Mouse (Mus musculus): Measurements from ENCODE around the gene Fam76a. TPM values are rescaled to one million over a fixed set of nuclear protein-coding genes. Genes with fewer than 3 reads are reported as not detected.

The Fam76a gene
- polyA plus RNA-seq (2016; fragmentation: Nextera tagmentation; extraction: Ambion mirVana), result 32.1 and 35.3 TPM in 2 replicates

DNA sequence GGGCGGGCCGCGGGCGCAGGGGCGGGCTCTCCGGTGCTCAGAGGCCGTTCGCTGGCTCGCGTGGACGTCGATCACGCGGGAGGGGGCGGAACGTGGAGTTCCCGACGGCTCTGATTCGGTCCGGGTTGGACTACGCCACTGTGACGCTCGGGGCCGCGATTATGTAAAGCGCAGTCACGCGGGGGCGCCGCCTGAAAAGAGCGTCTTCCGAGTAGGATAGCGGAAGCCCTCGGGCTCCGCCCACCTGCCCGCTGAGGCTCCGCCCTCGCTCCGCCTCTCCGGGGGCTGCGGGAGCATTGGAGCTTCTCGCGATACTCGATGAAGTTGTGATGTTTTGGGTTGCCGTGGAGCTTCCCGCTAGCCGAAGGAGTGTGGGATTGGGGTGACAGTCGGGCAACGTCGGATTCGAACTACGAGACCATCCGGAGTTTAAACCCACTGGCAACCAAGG is at the start of gene Fam76a:
Gene Fam76a, minus strand, starts transcription at position 1 of the 451 bp plus-strand sequence.
- WGBS, result under 1% methylated on average over 52 of the region's 53 CpGs
- peak; percentile 99 for ATAC-seq (ENCODE audit: low FRiP score, low read depth)

DNA sequence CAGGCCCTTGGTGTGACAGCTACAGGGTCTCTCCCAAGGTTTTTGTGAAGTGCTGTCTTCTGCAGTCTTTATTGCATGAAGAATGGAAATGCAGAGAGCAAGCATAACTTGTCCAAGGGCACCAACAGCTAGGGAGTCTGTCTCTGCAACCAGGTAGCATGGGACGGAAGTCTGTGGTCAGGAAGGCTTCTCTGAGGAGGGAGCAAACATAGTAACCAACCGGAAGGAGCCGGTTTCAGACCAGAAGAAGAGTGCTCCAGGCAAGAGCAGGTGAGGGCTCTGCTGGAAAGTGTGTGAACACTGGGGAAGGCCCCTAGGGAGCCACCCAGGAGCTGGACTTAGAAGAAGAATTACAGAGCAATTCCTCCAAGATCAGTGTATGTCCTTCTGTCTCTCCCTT is 49.7 kb upstream of the Fam76a start:
- H3K27ac ChIP-seq (replicated peaks), result no peak overlapping the region
- 73% methylated on average over 3 of the region's 3 CpGs for WGBS

More for the DNA sequence above, at the start of gene Fam76a:
- peaks cover 11% of the 10 kb centered on the region for H3K4me1 ChIP-seq
- H3K27ac ChIP-seq (replicated peaks), result peak within 1 kb of the TSS; percentile 86
- peak within 1 kb of the TSS; percentile 94 for H3K9ac ChIP-seq (replicated peaks)
- H3K4me3 ChIP-seq, result peak within 1 kb of the TSS; percentile 98
- H3K27me3 ChIP-seq, result no peaks in the 10 kb centered on the region
- peaks cover 14% of the 10 kb centered on the region for H3K36me3 ChIP-seq
- no peaks in the 10 kb centered on the region for H3K9me3 ChIP-seq
- peak within 1 kb of the TSS; percentile 77 for H3K4me2 ChIP-seq (replicated peaks)

GRCm38 (mm10) chr4:132971601-132972000 is 49.2 kb upstream of the Fam76a start:
- no peaks in the 10 kb centered on the region for H3K36me3 ChIP-seq
- no peak overlapping the region for H3K4me3 ChIP-seq
- no peak overlapping the region for H3K4me2 ChIP-seq (replicated peaks)
- no peak overlapping the region for H3K27ac ChIP-seq (replicated peaks)
- H3K9ac ChIP-seq (replicated peaks), result no peak overlapping the region
- peaks cover 53% of the 10 kb centered on the region for H3K27me3 ChIP-seq
- 72% methylated on average over 6 of the region's 6 CpGs for WGBS
- H3K4me1 ChIP-seq, result peaks cover 32% of the 10 kb centered on the region
- no peak for ATAC-seq (ENCODE audit: low FRiP score, low read depth)
- H3K9me3 ChIP-seq, result no peaks in the 10 kb centered on the region

More for the DNA sequence above, 49.7 kb upstream of the Fam76a start:
- H3K27me3 ChIP-seq, result peaks cover 58% of the 10 kb centered on the region
- peaks cover 32% of the 10 kb centered on the region for H3K4me1 ChIP-seq
- H3K9ac ChIP-seq (replicated peaks), result no peak overlapping the region
- H3K36me3 ChIP-seq, result no peaks in the 10 kb centered on the region
- no peak overlapping the region for H3K4me2 ChIP-seq (replicated peaks)
- no peak overlapping the region for H3K4me3 ChIP-seq
- ATAC-seq (ENCODE audit: low FRiP score, low read depth), result no peak
- H3K9me3 ChIP-seq, result no peaks in the 10 kb centered on the region

DNA sequence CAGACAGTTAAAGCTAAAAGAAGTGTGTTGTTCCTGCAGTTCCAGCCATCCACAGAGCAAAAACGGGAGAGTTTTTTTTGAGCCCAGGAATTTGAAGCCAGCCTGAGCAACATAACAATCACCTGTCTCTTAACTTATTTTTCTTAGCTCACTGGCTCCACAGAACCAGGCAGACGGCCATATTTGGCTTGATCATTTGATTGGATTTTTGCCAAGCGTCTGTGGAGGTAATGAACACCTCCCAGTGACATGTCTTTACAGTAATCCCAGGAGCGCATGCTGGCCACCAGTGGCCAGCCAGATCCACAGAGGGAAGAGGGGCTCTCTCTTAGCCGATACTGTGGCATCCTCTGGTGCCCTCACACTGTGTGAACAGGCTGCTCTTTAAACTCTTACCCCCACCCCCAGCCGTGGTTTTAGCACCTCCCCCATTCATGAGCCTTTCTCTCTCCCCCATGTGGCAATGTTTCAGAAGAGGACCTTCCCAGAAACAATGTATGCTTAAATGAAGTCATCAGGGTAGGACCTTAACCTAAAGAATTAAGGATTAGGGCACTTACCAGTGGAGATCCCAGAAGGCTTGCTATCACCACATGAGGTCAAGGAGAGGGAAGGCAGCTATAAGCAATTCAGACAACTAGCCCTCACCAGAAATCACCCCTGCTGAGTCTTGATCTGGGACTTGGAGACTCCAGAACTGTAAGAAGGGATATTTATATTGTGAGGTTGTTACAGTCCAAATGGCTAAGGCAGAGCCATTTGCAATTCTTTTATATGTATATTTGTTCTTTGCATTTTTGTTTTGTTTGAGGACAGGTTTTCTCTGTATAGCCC is 46.0 kb upstream of the Fam76a start:
- no peaks in the 10 kb centered on the region for H3K9me3 ChIP-seq
- H3K36me3 ChIP-seq, result no peaks in the 10 kb centered on the region
- 36% methylated on average over 6 of the region's 6 CpGs for WGBS
- no peak overlapping the region for H3K4me2 ChIP-seq (replicated peaks)
- H3K4me3 ChIP-seq, result no peak overlapping the region
- H3K27me3 ChIP-seq, result peaks cover 22% of the 10 kb centered on the region
- H3K9ac ChIP-seq (replicated peaks), result no peak overlapping the region
- H3K4me1 ChIP-seq, result peaks cover 17% of the 10 kb centered on the region
- 0 out of 2 replicates have a peak overlapping the region, but pooled peaks have one; percentile 15 for H3K27ac ChIP-seq (replicated peaks)
- no peak for ATAC-seq (ENCODE audit: low FRiP score, low read depth)

DNA sequence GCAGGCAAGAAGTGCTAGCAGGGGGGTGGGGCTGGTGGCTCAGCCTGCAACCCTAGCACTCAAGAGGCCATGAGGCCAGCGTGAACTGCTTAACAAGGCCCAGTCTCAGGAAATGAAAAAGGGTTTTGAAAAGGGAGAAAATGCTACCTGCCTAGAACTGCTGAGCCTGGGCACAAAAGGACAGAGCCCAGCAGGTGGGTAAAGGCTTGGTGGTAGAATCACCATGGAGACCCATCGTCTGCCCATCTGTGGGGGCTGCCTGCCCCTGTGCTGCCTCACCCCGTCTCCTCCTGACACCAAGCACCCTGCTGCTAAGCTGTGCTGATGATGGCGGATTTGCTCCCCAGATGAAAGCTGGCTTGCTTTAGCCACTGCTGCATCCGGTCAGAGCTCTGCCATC is 42.1 kb upstream of the Fam76a start:
- Histone ChIP-seq H3K9ac (replicated peaks) (no peak overlapping the region), H3K27me3 (no peaks in the 10 kb centered on the region), H3K4me2 (replicated peaks) (no peak overlapping the region), H3K4me3 (no peak overlapping the region), H3K4me1 (peaks cover 34% of the 10 kb centered on the region), H3K36me3 (no peaks in the 10 kb centered on the region), H3K9me3 (no peaks in the 10 kb centered on the region), H3K27ac (replicated peaks) (peak overlapping the region; percentile 58)
- WGBS, result 8% methylated on average over 5 of the region's 5 CpGs
- ATAC-seq (ENCODE audit: low FRiP score, low read depth), result no peak

DNA sequence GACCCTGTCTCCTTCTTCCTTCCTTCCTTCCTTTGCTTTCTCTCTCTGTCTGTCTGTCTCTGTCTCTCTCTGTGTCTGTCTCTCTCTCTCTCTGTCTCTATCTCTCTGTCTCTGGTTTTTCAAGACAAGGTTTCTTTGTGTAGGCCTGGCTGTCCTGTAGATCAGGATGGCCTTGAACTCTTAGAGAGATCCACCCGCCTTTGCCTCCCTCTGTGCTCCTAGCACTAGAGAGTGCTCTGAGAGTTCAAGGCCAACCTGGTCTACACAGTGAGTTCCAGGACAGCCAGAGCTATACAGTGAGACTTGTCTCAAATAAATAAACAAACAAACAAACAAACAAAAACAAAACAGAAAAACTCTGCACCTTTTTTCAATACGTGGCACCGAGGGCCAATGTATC is 41.7 kb upstream of the Fam76a start:
- no peak for ATAC-seq (ENCODE audit: low FRiP score, low read depth)
- Histone ChIP-seq H3K4me2 (replicated peaks) (no peak overlapping the region), H3K27ac (replicated peaks) (peak overlapping the region; percentile 58), H3K4me1 (peaks cover 38% of the 10 kb centered on the region), H3K9me3 (no peaks in the 10 kb centered on the region), H3K9ac (replicated peaks) (no peak overlapping the region), H3K4me3 (no peak overlapping the region), H3K27me3 (no peaks in the 10 kb centered on the region), H3K36me3 (no peaks in the 10 kb centered on the region)
- 21% methylated on average over 3 of the region's 3 CpGs for WGBS

GRCm38 (mm10) chr4:132963436-132963835 is 41.1 kb upstream of the Fam76a start:
- ATAC-seq (ENCODE audit: low FRiP score, low read depth), result no peak
- no peak overlapping the region for H3K4me2 ChIP-seq (replicated peaks)
- H3K4me1 ChIP-seq, result peaks cover 39% of the 10 kb centered on the region
- WGBS, result 28% methylated on average over 2 of the region's 2 CpGs
- H3K36me3 ChIP-seq, result no peaks in the 10 kb centered on the region
- H3K9ac ChIP-seq (replicated peaks), result no peak overlapping the region
- no peaks in the 10 kb centered on the region for H3K9me3 ChIP-seq
- H3K27ac ChIP-seq (replicated peaks), result no peak overlapping the region
- no peak overlapping the region for H3K4me3 ChIP-seq
- H3K27me3 ChIP-seq, result no peaks in the 10 kb centered on the region

DNA sequence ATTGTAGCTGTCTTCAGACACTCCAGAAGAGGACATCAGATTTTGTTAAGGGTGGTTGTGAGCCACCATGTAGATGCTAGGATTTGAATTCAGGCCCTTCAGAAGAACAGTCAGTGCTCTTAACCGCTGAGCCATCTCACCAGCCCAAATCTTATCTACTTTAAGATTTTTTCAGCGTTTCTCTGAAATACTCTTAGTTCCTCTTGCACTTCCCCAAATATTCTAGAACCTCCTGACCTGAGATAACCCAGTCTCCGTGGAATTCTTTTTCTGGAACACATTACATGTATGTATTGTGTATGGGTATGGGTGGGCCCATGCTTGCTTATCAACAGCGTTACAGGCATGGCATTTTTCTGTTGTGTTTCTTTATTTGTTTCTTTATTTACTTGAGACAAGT is 40.3 kb upstream of the Fam76a start:
- no peak overlapping the region for H3K9ac ChIP-seq (replicated peaks)
- ATAC-seq (ENCODE audit: low FRiP score, low read depth), result no peak
- peaks cover 36% of the 10 kb centered on the region for H3K4me1 ChIP-seq
- H3K4me3 ChIP-seq, result no peak overlapping the region
- H3K9me3 ChIP-seq, result no peaks in the 10 kb centered on the region
- H3K27ac ChIP-seq (replicated peaks), result no peak overlapping the region
- WGBS, result 91% methylated on average over 4 of the region's 4 CpGs
- H3K4me2 ChIP-seq (replicated peaks), result no peak overlapping the region
- H3K36me3 ChIP-seq, result no peaks in the 10 kb centered on the region
- no peaks in the 10 kb centered on the region for H3K27me3 ChIP-seq

GRCm38 (mm10) chr4:132961866-132962265 is 39.5 kb upstream of the Fam76a start:
- Histone ChIP-seq H3K9me3 (no peaks in the 10 kb centered on the region), H3K27me3 (no peaks in the 10 kb centered on the region), H3K4me1 (peaks cover 36% of the 10 kb centered on the region), H3K4me3 (no peak overlapping the region), H3K27ac (replicated peaks) (no peak overlapping the region), H3K4me2 (replicated peaks) (no peak overlapping the region), H3K9ac (replicated peaks) (no peak overlapping the region), H3K36me3 (no peaks in the 10 kb centered on the region)
- WGBS, result 83% methylated on average over 5 of the region's 5 CpGs
- ATAC-seq (ENCODE audit: low FRiP score, low read depth), result no peak

DNA sequence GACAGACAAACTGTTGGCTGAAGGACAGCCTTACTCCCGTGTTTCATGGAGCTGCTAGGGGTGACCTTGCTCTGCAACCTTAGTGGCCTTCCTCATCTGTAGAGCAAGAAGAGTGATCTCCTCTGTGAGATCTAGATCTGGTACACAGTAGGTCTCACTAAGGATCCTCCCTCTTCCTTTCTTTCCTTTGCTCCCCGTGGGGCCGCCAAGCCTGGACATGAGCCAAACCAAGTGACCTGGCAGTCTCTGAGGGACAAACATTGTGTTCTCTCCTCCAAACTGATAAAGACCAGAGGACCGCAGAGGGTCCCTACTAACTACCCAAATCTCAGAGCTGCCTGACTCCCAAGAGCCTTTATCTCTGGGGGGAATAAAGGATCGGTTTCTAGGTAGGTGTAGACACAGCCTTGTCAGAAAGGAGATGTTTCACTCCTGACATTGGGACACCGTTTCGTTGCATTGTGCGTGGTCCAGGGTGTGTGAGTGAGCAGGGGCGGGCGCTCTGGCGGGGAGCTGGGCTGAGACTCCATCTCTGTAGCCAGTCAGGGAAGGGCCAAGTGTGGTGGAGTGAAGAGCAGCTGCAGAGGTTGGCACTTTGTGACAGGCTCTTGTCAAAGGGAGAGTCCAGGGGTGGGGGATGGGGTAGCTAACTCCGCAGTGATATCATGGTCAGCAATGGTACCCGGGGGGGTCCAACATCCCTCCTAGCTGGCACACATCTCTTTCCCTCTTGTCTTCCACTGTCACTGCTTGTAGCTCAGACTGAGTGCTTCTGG is 38.7 kb upstream of the Fam76a start:
- Histone ChIP-seq H3K9me3 (no peaks in the 10 kb centered on the region), H3K9ac (replicated peaks) (no peak overlapping the region), H3K4me1 (peaks cover 36% of the 10 kb centered on the region), H3K4me2 (replicated peaks) (no peak overlapping the region), H3K27ac (replicated peaks) (no peak overlapping the region), H3K36me3 (no peaks in the 10 kb centered on the region), H3K27me3 (no peaks in the 10 kb centered on the region), H3K4me3 (no peak overlapping the region)
- ATAC-seq (ENCODE audit: low FRiP score, low read depth), result no peak
- WGBS, result 69% methylated on average over 13 of the region's 13 CpGs

GRCm38 (mm10) chr4:132960313-132960712 is 38.0 kb upstream of the Fam76a start:
- Histone ChIP-seq H3K36me3 (no peaks in the 10 kb centered on the region), H3K4me1 (peaks cover 37% of the 10 kb centered on the region), H3K9ac (replicated peaks) (no peak overlapping the region), H3K27me3 (no peaks in the 10 kb centered on the region), H3K9me3 (no peaks in the 10 kb centered on the region), H3K27ac (replicated peaks) (no peak overlapping the region), H3K4me2 (replicated peaks) (no peak overlapping the region), H3K4me3 (no peak overlapping the region)
- no peak for ATAC-seq (ENCODE audit: low FRiP score, low read depth)
- WGBS, result 71% methylated on average over 5 of the region's 5 CpGs

- H3K27me3 ChIP-seq, result no peaks in the 10 kb centered on the region
- no peak overlapping the region for H3K4me3 ChIP-seq
- H3K27ac ChIP-seq (replicated peaks), result peak overlapping the region; percentile 78
- H3K36me3 ChIP-seq, result no peaks in the 10 kb centered on the region
- 0 out of 2 replicates have a peak overlapping the region, but pooled peaks have one; percentile 3 for H3K9ac ChIP-seq (replicated peaks)
- peaks cover 39% of the 10 kb centered on the region for H3K4me1 ChIP-seq
- ATAC-seq (ENCODE audit: low FRiP score, low read depth), result no peak
- 48% methylated on average over 3 of the region's 3 CpGs for WGBS
- H3K9me3 ChIP-seq, result no peaks in the 10 kb centered on the region
- no peak overlapping the region for H3K4me2 ChIP-seq (replicated peaks)
Observed at GRCm38 (mm10) chr4:132959679-132960045, 37.3 kb upstream of the Fam76a start.
